Mouse (Mus musculus) megakaryocyte, adult 5-6 weeks (primary cell): ENCODE data around the gene Pkd1l1. TPM values are rescaled to one million over a fixed set of nuclear protein-coding genes. Genes with fewer than 3 reads are reported as not detected.

Source experiments
- ATAC-seq: 2 replicates; pipeline ENCODE4 v1.8.0; 2016; ENCODE audit warnings: mild to moderate bottlenecking, inconsistent platforms; ENCODE audit not compliant: poor library complexity, severe bottlenecking
- total RNA-seq, 2 experiments: library from RNA; stranded (forward) in 1 of 2; stranded (reverse) in 1 of 2; fragments of 153-499, 151-499 nt in 1 of 2; fragments of 221-1000, 200-1000 nt in 1 of 2; gene quantifications; 2 replicates each; pipeline versions ENCODE4 v1.2.3 to v1.2.4; 2015 to 2017

Pkd1l1 gene
- total RNA-seq, 2 experiments from 2014 or later, result not detected

DNA sequence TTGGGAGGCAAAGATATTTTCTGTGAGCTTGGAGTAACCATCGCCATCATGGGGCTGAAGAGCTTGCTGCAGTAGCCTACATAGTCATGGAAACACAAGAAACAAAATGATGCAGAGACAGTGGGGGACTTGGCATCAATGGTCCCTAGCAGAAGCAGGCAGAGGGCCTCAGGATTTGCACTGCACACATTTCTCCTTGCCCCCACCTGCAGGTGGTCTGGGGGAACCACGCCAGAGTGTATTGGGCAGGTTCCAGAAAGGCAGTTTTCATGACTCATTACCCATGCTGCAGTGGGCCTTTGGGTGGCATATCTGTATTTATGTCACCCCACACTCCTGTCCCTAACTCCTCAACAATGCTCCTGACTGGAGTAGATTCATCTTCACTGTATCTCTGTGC lies 30.6 kb downstream of the Pkd1l1 start:
- ATAC-seq, result no peak

DNA sequence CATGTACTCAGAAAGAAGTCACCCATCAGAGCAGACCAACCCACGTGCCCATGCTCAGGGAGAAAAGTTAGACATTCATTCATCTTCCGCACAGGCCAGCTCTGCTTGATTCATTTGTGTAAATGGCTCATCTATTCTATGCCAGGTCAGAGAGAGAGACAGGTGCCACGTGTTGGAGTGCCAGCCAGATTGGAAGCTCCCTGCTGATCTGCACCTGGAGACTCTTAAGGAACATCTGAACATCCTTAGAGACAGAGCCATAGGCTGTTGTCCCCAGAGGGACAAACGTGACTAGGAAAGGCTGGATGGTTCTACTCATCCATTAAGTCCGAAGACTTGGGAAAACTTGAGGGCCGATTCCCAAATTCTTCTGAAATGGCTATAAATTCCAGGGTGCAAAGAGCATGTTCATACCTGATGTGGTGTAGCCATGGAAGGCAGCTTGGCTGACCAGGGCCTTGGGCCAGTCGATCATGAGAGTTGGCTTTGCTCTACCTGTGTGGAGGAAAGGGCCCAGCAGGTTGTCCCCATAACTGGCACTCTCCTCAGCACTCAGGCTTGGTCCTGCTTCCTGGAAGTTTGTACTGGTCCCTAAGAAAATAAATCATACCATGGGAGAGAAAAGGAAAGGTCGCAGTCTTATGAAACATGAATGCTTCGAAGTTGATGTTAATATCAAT lies 36.5 kb downstream of the Pkd1l1 start:
- no peak for ATAC-seq

GRCm38 (mm10) chr11:8916081-8916671 lies 56.9 kb downstream of the Pkd1l1 start:
- ATAC-seq, result no peak

DNA sequence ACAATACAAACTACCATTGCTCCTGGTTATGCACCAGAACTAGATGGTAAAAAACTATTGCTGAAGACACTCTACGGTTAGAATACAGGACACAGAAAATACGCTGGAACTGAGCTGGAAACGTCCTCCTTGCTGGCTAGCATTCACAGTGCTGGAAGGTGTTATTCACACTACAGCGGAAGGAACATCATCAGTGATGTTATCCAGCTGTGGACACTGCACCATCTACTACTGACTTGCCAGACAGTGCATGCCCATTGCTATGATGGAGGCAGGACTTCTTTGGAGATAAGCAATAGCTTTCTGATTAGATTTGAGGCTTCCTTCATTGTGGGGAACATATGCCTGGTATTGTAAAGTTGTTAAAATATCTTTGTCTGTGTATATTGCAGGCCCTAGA lies 90.3 kb downstream of the Pkd1l1 start:
- ATAC-seq, result no peak

GRCm38 (mm10) chr11:8881521-8881920 lies 91.5 kb downstream of the Pkd1l1 start:
- ATAC-seq, result no peak

- no peak for ATAC-seq
Measured at GRCm38 (mm10) chr11:8870115-8870514, 103.0 kb downstream of the Pkd1l1 start.

GRCm38 (mm10) chr11:8866021-8866420 lies 107.0 kb downstream of the Pkd1l1 start:
- no peak for ATAC-seq

DNA sequence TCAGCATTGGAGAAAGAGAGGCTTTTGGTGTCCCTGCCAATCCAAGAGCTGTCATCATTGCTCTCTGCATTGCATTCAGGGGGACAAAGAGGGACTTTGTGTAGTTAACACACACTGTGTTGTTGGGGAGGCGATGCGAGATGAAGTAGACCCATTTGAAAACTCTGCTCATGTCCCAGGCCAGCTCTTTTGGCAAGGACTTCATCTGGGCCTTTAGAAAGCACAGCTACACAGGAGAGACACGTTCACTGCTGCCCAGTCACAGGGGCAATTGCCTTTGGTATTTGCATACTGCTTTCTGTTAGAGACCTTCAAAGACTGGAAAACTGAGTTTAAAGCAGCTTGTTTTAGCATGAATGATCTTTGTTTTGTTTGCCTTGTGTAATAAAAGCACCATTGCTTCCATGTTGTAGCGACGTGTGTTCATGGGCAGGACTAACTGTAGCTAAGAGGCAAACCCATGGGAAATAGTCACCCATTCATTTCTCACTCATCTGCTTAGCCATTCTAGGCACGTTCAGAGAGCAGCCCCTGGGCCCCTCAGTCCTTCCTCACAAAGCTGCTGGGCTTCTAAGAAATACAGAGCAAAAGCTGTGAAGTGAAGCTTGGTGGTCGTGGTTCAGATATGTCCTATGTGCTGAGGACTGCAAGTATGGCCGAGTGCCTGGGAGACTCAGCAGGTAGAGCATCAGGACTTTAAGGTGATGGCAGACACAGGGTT lies 109.0 kb downstream of the Pkd1l1 start:
- no peak for ATAC-seq

GRCm38 (mm10) chr11:8862426-8862825 lies 110.6 kb downstream of the Pkd1l1 start:
- ATAC-seq, result no peak

DNA sequence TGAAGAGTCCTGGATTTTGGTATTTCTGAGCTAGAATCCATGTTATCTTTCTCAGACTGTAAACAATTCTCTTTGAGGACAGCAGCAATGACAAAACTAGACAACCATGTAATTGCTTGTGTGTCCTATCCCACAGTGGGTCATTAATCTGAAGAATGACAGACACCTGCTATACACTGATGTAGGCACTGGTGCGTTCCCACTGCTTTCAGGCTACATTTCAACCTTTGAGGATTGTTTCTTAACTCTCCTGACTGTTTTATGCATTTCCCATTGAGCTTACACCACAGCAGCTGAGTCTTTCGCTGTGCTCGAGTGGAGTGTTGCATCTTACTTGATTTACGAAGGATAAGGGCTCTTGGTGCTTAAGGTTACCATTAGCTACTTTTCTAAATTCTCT lies 111.1 kb downstream of the Pkd1l1 start:
- ATAC-seq, result no peak

DNA sequence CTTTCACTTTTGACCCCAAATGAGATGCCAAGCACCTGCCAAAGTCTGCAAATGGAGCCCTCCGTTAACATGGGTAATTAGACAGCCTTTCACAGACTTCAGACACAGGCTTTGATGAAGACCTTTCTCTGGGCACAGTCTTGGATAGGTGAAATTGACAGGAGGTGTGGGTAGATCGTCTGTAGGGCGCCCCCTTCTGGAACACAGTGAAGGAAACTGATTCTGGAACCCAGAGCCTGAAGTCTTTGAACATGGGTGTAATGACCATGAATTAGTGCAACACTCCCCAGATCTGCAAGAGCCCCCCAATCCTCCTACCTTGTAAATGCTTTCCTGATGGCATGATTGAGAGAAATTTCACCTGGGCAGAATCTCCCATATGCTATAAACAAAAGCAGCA lies 112.2 kb downstream of the Pkd1l1 start:
- no peak for ATAC-seq

- ATAC-seq, result peak; percentile 77
Measured at GRCm38 (mm10) chr11:8859868-8860267, 113.2 kb downstream of the Pkd1l1 start.

- no peak for ATAC-seq
Measured at GRCm38 (mm10) chr11:8859041-8859440, 114.0 kb downstream of the Pkd1l1 start.

- ATAC-seq, result no peak
Measured at GRCm38 (mm10) chr11:8856125-8856524, 116.9 kb downstream of the Pkd1l1 start.

DNA sequence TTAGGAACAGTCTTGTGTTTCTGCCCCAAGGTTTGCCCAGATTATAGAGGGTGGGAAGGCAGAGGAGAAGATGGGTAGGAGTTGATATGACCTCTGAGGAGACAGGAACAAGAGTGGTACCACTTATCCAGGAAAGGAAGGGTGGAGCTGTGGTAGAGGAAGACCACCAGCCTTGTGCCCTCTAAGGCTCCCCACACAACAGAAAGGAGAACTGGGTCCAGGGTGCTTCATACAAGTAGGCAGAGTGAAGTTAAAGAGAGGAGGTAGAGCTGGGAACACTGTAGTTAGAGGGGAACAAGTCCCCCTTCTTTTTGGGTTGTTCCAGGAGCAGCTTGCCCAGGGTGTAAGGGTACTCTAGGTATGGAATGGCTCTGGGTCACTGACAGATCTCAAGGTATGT lies 125.0 kb downstream of the Pkd1l1 start:
- peak; percentile 58 for ATAC-seq

DNA sequence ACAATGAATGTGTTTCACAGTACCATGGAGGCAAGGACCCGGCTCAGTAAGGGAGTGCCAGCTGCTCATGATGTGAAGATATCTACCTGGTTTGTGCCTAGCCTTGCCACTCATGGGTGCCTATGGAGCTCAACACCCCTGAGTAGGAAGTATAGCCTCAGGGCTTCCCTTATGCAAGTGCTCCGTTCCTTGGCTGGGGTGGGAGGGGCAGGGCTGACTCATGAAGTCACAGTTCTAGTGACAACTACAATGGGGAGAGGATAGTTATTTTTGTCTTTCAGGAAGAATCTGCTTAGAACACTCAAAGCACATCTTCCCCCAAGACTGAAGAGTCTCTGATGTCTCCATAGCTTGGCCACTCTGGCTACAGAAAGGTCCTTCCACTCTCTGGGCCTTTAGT lies 125.4 kb downstream of the Pkd1l1 start:
- peak; percentile 94 for ATAC-seq

- ATAC-seq, result no peak
Measured at GRCm38 (mm10) chr11:8836176-8836575, 136.9 kb downstream of the Pkd1l1 start.

DNA sequence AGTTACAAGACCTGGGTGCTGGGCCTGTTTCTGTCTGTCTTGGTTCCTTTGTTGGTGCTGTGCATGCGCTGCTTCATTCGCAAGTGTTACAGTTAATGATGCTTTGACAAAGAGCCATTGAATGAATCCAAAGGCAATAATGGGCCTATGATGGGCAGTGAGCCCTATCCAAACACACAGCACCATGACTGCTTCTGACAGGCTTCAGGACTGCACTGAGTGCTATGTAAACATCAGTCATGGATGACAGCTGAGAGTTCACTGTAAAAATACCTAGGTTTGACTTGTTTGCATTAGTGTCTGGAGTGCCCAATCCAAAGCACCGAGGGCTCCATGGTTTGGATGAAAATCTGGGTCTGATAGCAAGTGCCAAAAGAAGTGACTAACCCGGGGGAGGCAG lies 138.9 kb downstream of the Pkd1l1 start:
- no peak for ATAC-seq

GRCm38 (mm10) chr11:8830551-8830950 lies 142.5 kb downstream of the Pkd1l1 start:
- no peak for ATAC-seq

DNA sequence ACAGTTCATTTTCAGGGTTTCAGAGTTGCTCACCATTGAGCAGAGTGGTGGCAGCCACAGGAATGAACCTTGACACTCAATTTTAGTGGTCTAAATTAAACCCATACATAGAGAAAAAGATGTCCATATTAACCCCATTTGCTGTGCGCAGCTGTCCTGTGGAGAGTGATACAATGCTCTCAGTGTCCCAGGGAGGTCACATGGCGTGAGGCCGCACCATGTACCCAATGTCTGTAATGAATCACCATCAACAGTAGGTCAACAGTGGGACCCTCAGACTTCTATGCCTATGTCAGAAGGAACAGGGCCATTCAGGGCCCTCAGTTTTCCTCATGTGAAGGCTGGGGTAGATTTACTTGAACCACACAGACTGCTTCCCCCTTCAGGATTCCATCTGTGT lies 143.5 kb downstream of the Pkd1l1 start:
- ATAC-seq, result no peak

DNA sequence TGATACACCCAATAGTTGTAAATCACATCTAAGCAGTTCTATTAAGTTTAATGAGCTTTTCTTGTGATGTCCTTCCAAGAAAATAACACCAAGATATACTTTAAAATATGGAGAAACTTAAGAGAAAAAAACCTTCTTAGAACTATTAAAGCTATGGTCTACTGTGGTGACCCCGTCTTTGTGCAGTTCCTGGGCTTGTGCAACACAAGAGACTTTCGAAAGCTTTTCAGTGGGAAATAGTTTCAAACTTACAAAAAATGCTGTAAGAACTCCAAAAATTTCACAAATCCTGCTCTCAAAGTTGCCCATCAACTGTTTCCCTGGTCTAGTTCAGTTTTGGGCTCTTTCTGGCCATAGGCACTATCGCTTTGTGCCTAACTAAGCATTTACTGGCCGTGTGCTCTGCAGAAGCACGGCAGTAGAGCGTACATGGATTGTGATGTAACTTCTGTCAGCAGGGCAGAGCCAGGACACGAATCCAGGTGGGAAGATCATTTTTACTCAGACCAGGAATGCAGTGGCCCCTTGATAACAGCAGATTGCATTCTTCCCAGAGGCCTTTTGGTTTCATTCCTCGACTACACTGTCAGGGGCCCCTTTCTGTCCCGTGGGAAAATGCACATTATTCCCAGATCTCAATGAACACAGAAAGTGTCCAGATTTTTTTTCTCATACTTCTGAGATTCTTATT lies 144.1 kb downstream of the Pkd1l1 start:
- no peak for ATAC-seq

DNA sequence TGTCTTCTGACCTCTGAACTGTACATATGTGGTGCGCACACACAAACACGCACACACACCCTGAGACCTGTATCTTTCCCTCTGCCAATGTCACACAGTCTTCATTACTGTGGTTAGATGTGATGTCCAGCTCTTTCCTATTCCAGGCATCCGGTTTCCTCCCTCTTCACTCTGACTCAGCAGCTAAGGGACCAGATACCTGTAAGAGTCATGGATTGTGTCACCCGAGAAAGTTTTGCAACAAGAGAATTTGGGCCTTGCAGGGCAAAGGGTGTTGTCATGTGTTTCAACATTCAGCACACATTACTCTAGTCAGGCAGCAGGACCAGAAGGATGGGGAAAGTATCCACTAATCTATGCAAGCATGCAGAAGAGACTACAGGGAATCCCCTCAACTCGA lies 146.5 kb downstream of the Pkd1l1 start:
- ATAC-seq, result peak; percentile 90
